Mouse (Mus musculus) forebrain, embryonic 11.5 days (tissue): Measurements from ENCODE around the gene Repin1. TPM values are rescaled to one million over a fixed set of nuclear protein-coding genes. Genes with fewer than 3 reads are reported as not detected.

Source experiments
- ATAC-seq: fragments of 200-750 bp; cut with Nextera tagmentation; replicated peaks from 2 replicates; pipeline ENCODE4 v1.8.0; 2017; ENCODE audit warnings: moderate TSS enrichment; ENCODE audit not compliant: low FRiP score
- DNase-seq: peaks from one replicate; pipeline ENCODE4 v3.0.0-alpha.2; 2017; ENCODE audit warnings: low spot score
- H3K27ac ChIP-seq: fragments of 300-500 bp; sonication (generic); 2 replicates; pipeline ENCODE4 v1.5.1; 2014; ENCODE audit warnings: low read depth, low read length
- H3K27me3 ChIP-seq: fragments of 300-500 bp; sonication (generic); 2 replicates; pipeline ENCODE4 v1.6.1; 2014; ENCODE audit warnings: mild to moderate bottlenecking, low read length, mixed read lengths; ENCODE audit not compliant: control insufficient read depth, insufficient read depth
- H3K36me3 ChIP-seq: fragments of 300-500 bp; sonication (generic); 2 replicates; pipeline ENCODE4 v1.6.1; 2014; ENCODE audit warnings: mild to moderate bottlenecking, low read length, moderate library complexity, mixed read lengths; ENCODE audit not compliant: control insufficient read depth, insufficient read depth
- H3K4me1 ChIP-seq: fragments of 300-500 bp; sonication (generic); replicated peaks from 2 replicates; pipeline ENCODE4 v1.6.1; 2014; ENCODE audit warnings: low read length, mixed read lengths; ENCODE audit not compliant: control insufficient read depth, insufficient read depth
- H3K4me2 ChIP-seq: fragments of 300-500 bp; sonication (generic); 2 replicates; pipeline ENCODE4 v1.6.1; 2014; ENCODE audit warnings: low read depth, mild to moderate bottlenecking, low read length, moderate library complexity, mixed read lengths; ENCODE audit not compliant: severe bottlenecking
- H3K4me3 ChIP-seq: fragments of 300-500 bp; sonication (generic); 2 replicates; pipeline ENCODE4 v1.5.1; 2014; ENCODE audit warnings: low read depth, low read length
- H3K9ac ChIP-seq: fragments of 300-500 bp; sonication (generic); 2 replicates; pipeline ENCODE4 v1.6.1; 2014; ENCODE audit warnings: low read length
- H3K9me3 ChIP-seq: fragments of 300-500 bp; sonication (generic); 2 replicates; pipeline ENCODE4 v1.6.1; 2016; ENCODE audit warnings: low read length, mixed read lengths; ENCODE audit not compliant: control insufficient read depth
- WGBS: fragments of 180-500 bp; shearing (Covaris S2); extraction: QIAGEN DNeasy Blood & Tissue Kit; methylation state at CpG from one replicate; pipeline ENCODE4 v1.1.7; 2014; 5-methylcytosine and 5-hydroxymethylcytosine counted together
- polyA plus RNA-seq: library from polyadenylated mRNA; unstranded; fragments of >200 nt; fragmentation: Nextera tagmentation; extraction: Ambion mirVana; gene quantifications from 2 replicates; pipeline ENCODE4 v1.2.1, GENCODE M21; 2014

Repin1 gene
- polyA plus RNA-seq, 1 experiment from 2014 or later = 50.2 TPM

DNA sequence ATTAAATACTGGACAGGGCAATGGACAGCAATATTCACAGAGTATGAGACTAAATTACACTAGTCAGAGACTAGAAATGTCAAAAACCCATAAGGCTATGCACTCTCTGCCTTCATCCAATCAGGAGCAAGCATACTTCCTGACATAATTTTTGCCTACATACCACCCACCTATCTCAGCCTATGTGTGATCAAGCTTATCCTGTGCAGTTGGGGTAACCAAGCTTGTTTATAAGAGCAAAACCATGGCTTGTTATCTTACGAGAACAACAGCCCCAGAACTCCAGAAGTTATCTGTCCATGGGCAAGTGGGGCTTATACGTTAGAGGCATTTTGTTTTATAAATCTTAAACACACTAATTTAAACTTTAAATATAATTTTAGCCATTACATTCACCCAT lies 41.4 kb downstream of the Repin1 start:
- H3K4me2 ChIP-seq = no peak overlapping the region
- H3K4me1 ChIP-seq = no peaks in the 10 kb centered on the region
- H3K27ac ChIP-seq = no peak overlapping the region
- peaks cover 3% of the 10 kb centered on the region; the same call in 1 of the 2 replicates for H3K27me3 ChIP-seq
- no peaks in the 10 kb centered on the region for H3K9me3 ChIP-seq
- H3K4me3 ChIP-seq = no peak overlapping the region
- 87% methylated on average over 2 of the region's 2 CpGs for WGBS
- ATAC-seq (no peak), DNase-seq (no peak)
- H3K9ac ChIP-seq = no peak overlapping the region
- H3K36me3 ChIP-seq = no peaks in the 10 kb centered on the region

DNA sequence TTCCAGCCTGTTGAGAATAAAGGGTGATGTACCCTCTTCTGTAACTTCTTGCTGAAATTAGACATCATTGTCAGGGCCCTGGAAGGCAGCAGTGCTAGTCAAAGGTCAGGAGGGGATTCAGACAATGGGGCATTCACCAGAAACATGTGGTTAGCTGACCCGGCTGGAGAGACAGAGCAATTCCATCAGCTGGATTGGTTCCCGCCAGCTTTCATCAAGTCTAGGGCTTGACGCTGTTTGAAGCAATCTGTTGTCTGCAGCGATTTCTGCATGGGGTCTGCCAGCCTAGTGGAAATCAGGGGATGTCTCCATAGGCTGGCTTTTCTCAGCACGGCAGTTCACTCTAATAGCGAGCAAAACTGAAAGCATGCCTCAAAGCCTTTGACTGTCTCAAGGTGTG lies 42.8 kb downstream of the Repin1 start:
- no peaks in the 10 kb centered on the region for H3K4me1 ChIP-seq
- 45% methylated on average over 6 of the region's 6 CpGs for WGBS

DNA sequence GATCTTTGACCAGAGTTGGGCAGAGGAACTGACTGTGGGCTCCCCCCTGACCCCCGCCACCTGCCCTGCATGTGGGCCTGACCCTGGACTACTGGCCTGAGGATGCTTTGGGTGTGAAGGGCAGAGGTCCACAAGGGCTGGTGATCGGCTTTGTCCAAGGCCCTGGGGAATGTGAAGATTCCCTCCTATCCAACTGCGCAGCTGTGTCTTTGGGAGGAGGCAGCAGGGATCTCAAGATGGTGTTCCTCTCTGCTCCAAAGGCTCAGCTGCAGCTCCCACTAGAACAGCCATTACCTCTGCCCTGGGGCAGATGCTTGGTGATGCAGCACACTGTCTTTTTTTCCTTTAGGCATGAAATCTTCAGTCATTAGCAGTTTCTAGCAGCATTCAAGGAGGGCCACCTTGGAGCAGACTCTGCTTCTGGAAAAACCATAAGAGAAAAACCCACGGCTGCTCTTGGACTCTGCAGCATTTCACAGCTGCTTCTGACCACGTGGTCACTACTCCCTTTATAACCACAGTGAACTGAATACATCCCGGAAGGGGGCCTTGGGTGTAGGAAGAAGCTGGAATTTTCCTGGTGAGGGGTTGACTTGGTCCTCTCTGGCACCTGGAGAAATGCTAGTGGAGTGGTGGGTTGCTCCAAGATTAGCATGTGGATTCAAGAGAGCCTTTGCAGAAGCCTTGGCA lies 44.3 kb downstream of the Repin1 start:
- ATAC-seq (no peak), DNase-seq (no peak)
- H3K9me3 ChIP-seq = no peaks in the 10 kb centered on the region
- H3K4me3 ChIP-seq = no peak overlapping the region
- H3K4me2 ChIP-seq = no peak overlapping the region
- H3K9ac ChIP-seq = no peak overlapping the region
- WGBS = 76% methylated on average over 6 of the region's 6 CpGs
- no peaks in the 10 kb centered on the region for H3K27me3 ChIP-seq
- H3K36me3 ChIP-seq = no peaks in the 10 kb centered on the region
- H3K27ac ChIP-seq = no peak overlapping the region
- H3K4me1 ChIP-seq = no peaks in the 10 kb centered on the region

More for the DNA sequence above, 42.8 kb downstream of the Repin1 start:
- Histone ChIP-seq H3K36me3 (no peaks in the 10 kb centered on the region), H3K9ac (no peak overlapping the region), H3K27me3 (no peaks in the 10 kb centered on the region), H3K4me3 (no peak overlapping the region), H3K4me2 (no peak overlapping the region), H3K9me3 (no peaks in the 10 kb centered on the region), H3K27ac (no peak overlapping the region)
- ATAC-seq (no peak), DNase-seq (no peak)

DNA sequence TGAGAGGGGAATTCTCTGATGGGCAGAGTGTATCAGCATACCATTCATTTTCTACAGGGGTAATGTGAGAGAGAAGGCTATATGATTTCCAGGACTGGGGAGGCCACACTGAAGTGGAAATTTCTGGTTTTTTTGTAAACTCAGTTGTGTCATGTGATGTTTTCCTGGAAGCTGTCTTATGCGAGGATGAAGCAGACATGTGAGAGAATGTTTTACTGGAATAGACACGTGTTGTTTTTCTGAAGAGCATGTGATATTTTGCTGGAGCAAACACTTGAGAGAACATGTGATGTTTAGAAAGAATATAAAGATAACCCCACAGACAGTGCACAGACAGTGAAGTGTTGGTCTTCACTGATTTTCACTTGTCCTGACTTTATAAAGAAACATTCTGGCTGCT lies 44.9 kb downstream of the Repin1 start:
- 80% methylated on average over 2 of the region's 2 CpGs for WGBS
- Histone ChIP-seq H3K36me3 (no peaks in the 10 kb centered on the region), H3K4me2 (no peak overlapping the region), H3K27ac (no peak overlapping the region), H3K4me3 (no peak overlapping the region), H3K27me3 (no peaks in the 10 kb centered on the region), H3K4me1 (no peaks in the 10 kb centered on the region), H3K9me3 (no peaks in the 10 kb centered on the region), H3K9ac (no peak overlapping the region)
- ATAC-seq (no peak), DNase-seq (no peak)

DNA sequence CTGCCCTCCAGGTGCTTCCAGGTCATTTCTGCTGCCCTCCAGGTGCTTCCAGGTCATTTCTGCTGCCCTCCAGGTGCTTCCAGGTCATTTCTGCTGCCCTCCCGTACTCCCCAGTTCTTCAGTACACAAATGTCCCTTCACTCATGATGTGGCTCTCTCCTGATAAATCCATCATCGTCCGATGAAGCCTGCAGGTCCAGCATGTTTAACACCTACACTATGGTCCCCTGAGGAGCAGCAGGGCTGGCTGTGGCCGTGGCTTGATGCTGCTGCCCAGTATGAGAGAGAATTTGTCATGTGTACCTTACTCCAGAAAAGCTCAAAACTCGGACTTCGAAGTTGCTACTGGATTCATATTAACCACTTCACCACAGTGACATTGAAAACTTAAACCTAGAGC lies 47.7 kb downstream of the Repin1 start:
- H3K27me3 ChIP-seq = no peaks in the 10 kb centered on the region
- no peaks in the 10 kb centered on the region for H3K36me3 ChIP-seq
- H3K9me3 ChIP-seq = no peaks in the 10 kb centered on the region
- no peak for ATAC-seq
- no peak overlapping the region for H3K4me2 ChIP-seq
- H3K9ac ChIP-seq = no peak overlapping the region
- H3K4me3 ChIP-seq = no peak overlapping the region
- no peak for DNase-seq
- WGBS = 82% methylated on average over 6 of the region's 6 CpGs
- H3K4me1 ChIP-seq = no peaks in the 10 kb centered on the region
- H3K27ac ChIP-seq = no peak overlapping the region

DNA sequence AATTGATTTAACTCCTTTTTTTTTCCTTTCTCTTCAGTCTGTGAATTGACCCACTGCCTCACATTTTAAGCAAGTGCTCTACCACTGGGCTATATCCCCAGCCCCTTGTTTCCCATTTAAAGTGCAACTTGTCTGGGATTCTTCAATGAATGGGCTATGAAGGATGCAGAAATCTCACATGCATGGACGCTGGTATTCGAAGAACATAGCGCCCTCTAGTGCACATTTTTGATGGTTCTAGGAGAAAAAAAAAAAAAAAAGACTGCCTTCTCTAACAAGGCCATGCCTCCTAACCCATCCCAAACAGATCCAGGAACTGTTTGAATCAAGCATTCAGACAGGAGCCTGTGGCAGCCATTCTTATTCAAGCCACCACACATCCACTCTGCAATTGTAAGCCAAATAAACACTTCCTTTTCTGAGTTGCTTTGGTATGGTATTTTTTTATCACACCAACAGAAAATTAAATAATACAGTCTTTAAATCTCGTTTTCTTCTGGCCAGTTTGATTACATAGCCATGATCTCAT lies 49.1 kb downstream of the Repin1 start:
- WGBS = 24% methylated on average over 4 of the region's 4 CpGs
- no peak for ATAC-seq
- no peaks in the 10 kb centered on the region for H3K9me3 ChIP-seq
- no peaks in the 10 kb centered on the region for H3K27me3 ChIP-seq
- H3K27ac ChIP-seq = no peak overlapping the region
- H3K4me2 ChIP-seq = no peak overlapping the region
- no peak for DNase-seq
- H3K9ac ChIP-seq = no peak overlapping the region
- H3K4me1 ChIP-seq = no peaks in the 10 kb centered on the region
- H3K36me3 ChIP-seq = no peaks in the 10 kb centered on the region
- no peak overlapping the region for H3K4me3 ChIP-seq

DNA sequence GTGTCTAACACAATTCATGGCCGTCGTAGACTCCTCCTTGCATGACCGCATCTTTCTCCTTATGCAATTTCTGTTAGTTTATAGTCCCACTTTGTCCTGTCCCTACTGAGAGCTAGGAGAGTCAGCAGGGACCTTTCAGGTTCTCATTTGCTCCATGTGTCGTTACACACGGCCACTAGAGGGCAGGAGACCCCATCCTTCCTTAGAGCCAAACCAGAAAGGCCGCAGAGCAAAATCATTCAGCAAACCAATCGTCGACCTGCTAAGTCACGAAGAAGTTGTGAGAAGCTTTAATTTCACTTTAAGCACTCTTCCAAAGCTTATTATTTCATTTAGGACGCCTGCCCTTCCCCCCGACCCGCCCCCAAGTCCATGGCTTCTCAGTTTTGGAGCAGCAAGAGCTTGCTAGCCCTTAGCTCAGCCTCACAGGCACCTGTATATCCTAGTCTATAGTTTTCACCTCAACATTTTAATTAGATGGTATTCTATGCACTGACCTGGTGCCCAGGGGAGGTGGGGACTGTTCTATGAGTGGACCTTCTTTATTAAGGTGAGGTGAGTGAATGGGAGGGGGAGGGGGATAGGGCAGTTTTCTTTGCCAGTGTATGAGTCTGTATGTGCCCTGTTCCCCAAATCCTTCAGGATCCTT lies 52.1 kb downstream of the Repin1 start:
- Histone ChIP-seq H3K4me1 (no peaks in the 10 kb centered on the region), H3K27me3 (no peaks in the 10 kb centered on the region), H3K27ac (no peak overlapping the region), H3K36me3 (no peaks in the 10 kb centered on the region), H3K4me3 (no peak overlapping the region), H3K9ac (no peak overlapping the region), H3K9me3 (no peaks in the 10 kb centered on the region), H3K4me2 (no peak overlapping the region)
- DNase-seq (peak; percentile 80), ATAC-seq (0 out of 2 replicates have a peak, but pooled peaks have one; percentile 46)
- 17% methylated on average over 12 of the region's 12 CpGs for WGBS

DNA sequence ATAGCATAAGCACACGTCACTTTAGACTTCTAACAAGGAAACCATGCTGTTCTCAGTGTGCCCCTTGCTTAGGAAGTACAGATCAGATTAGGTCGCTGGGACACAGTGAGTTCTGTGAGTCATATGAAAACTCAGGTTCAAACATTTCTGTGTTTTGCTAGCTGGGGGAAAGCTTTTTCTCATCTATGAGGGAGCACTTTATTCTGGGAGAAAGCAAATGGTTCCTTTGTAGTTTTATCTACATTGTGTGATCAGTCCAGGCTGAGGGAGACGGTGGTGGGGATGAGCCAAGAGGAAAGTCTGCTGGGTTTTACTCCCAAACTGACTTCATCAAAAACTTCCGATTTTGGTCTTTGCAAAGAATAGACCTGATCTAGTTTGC lies 52.6 kb downstream of the Repin1 start:
- Histone ChIP-seq H3K9ac (no peak overlapping the region), H3K4me1 (no peaks in the 10 kb centered on the region), H3K4me2 (no peak overlapping the region), H3K9me3 (no peaks in the 10 kb centered on the region), H3K36me3 (no peaks in the 10 kb centered on the region), H3K27me3 (no peaks in the 10 kb centered on the region), H3K27ac (no peak overlapping the region), H3K4me3 (no peak overlapping the region)
- WGBS = 82% methylated on average over 4 of the region's 4 CpGs
- no peak for ATAC-seq
- no peak for DNase-seq

DNA sequence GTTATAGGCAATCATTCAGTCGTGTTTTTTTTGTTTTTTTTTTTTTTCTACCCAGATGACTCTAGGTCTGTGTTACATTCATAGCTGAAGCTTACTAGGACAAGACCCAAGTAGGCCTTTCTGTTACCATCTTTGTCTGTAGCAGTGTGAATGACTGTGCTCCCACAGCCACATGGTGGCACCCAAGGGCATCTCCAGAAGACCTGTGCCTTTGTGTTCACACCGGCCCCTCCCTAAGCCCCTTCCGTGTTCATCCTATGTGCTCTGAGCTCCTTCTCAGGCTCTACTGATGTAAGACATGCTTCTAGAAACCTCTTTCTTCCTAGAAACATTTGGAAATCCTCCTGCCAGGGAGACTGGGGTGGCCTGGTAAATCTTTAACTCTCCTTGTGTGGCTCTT lies 53.3 kb downstream of the Repin1 start, which contains the start of gene Gimap8:
Gene Gimap8, plus strand, starts transcription at position 240 of the 400 bp plus-strand sequence.
- no peak within 1 kb of the TSS for H3K4me3 ChIP-seq
- no peaks in the 10 kb centered on the region for H3K9me3 ChIP-seq
- DNase-seq = no peak
- no peak for ATAC-seq
- H3K4me2 ChIP-seq = no peak within 1 kb of the TSS
- no peak within 1 kb of the TSS for H3K27ac ChIP-seq
- no peak within 1 kb of the TSS for H3K9ac ChIP-seq
- H3K4me1 ChIP-seq = no peaks in the 10 kb centered on the region
- no peaks in the 10 kb centered on the region for H3K27me3 ChIP-seq
- no peaks in the 10 kb centered on the region for H3K36me3 ChIP-seq
- 53% methylated on average over 3 of the region's 3 CpGs for WGBS
